Mouse (Mus musculus): Measurements from ENCODE around the gene Sowahb. TPM values are rescaled to one million over a fixed set of nuclear protein-coding genes. Genes with fewer than 3 reads are reported as not detected.
"Not testable (repeated sequence)": the region's sequence is repeated elsewhere in the genome, so short reads cannot be mapped to it uniquely, and the experiment has no call there.

The Sowahb gene
- total RNA-seq, 2 experiments from 2014 or later = 0.08 TPM; not detected in 1

GRCm38 (mm10) chr5:93043688-93044583 is 886 bp downstream of the Sowahb start:
- peak in 1 of 2 experiments; percentile 18 for DNase-seq
- intact Hi-C loops (cut with DNase I) = no loop called here

DNA sequence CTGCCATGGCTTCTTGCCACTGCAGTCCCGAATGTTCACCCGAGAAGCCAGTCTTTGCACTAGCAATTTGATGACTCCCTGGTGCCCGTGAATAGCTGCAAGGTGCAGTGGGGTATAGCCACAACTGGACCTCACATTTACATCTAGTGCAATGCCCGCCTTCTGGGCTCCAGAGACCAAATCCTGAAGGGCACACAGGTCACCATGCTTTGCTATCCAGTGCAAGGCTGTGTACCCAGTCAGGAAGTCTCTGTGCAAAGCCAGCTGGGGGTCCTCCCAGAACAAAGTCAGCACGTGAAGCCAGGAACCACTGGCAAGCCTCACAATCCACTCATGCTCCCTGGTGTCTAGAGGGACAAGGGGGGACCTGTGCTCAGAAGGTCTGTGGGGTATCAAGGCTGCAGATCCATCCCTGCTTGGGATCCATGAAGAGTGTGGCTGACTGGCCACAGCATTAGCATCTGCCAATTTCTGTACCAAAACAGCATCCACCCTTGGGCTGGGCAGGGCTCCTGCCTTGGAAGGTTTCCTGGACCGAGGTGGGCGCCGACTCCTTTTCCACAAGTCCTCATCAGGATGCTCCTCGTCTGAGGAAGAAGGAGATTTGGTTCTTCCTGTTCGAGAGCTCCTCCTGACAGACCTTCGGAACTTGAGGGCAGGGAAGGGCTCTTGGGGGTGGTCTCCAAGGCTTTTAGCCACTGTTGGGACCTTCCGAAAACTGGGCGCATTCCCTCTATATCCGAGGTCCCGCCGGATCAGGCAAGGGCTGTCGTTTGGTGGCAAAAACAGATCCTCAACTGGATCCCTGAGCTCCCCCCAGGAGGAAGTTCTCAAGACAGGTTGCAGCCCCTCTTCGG is 1.8 kb downstream of the Sowahb start:
- intact Hi-C loops (cut with DNase I) = no loop called here

GRCm38 (mm10) chr5:93042031-93042430 is 2.8 kb downstream of the Sowahb start:
- intact Hi-C loops (cut with DNase I) = no loop called here
- DNase-seq = no peak

More for the DNA sequence above, 1.8 kb downstream of the Sowahb start:
- no peak for DNase-seq

DNA sequence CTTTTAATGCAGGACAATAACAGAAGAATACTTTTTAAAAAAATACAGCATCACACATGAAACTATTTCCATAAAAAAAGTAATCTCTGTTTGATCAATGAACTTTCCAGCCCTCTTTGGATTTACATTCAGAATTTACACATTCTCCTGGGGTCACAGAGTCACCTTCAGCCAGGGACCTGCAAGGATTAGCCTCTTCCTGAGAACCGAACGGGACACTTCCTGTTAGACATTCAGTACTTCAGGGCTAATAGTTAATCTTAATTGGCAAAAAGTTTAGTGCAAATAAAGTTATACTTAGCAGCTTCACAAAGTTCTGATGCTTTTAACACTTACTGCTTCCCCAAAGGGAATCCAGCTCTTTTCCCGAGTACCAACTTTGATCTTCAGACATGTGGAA is 3.5 kb downstream of the Sowahb start:
- no peak for DNase-seq
- intact Hi-C loops (cut with DNase I) = no loop called here

DNA sequence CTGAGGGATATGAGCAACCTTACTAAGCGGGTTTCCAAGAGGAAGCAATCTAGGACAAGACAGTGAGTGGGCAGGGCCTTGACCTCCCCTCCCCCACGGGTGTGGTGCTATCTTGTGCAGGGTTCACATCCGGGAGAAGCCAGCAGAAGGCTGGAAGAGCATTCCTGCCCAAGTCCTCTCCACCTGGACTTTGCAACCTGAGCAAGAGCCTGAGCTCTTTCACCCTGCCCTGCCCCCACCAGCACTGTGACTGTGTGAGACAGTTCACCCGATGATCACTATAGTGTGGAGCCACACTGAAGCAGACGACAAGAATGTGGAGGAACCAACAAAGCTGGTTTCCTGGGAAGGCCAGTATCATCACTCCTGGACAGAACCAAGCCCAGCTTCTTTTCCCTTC is 4.7 kb downstream of the Sowahb start:
- no peak for DNase-seq
- intact Hi-C loops (cut with DNase I) = no loop called here

GRCm38 (mm10) chr5:93036254-93036653 is 8.6 kb downstream of the Sowahb start:
- DNase-seq = no peak
- intact Hi-C loops (cut with DNase I) = no loop called here

DNA sequence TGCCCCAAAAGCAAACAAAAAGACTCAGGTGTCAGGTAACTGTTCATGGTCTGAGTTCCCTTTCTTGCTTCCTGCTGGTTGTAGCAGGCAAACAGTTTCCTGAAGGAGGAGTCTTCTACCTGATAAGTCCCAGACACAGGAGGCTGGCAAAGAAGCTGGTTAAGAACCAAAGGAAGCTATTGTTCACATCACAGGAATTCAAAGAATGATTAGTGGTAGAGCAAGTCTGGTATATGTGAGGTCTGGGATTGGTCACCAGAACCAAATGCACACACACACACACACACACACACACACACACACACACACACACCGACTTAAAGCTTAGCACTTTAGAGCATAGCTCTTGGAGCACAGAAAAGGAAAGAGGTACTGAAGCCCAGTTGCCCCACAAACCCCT is 9.5 kb downstream of the Sowahb start:
- DNase-seq = no peak
- intact Hi-C loops (cut with DNase I) = no loop called here

DNA sequence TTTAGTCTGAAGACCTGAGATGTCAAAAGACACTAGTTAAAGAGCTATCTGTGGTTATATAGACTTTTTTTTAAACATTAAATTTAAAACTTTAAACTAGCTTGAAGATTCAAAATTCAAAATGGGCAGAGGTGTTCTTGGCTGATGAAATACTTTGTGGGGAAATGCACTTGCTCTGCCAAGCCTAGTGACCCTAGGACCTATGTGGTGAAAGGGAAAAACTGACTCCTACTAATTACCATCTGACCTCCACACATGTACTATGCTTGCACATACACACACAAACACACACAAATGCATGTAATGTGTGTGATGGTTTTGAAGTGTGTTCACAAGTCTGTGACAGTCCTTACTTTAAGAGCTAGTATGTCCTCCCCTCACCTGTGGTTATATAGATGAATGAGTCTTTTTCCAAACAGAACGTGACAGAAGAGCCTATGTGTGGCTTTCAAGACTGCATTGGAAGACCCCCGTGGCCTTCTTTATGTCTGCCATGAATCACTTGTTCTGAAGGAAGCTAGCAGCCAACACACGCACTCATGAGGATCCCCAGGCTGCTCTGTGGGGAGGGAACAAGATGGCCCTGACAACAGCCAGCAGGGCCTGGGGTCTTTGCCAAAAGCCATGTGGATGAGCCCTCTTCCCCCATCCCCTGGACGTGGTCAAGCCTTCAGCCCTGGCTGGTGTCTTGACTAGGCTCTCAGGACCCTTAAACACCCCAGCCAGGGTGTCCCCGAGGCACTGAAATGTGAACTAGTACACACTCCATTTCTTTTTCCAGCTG is 11.5 kb downstream of the Sowahb start:
- no peak for DNase-seq
- intact Hi-C loops (cut with DNase I) = no loop called here

- no peak for DNase-seq
- intact Hi-C loops (cut with DNase I) = no loop called here
Observed at GRCm38 (mm10) chr5:93032621-93033020, 12.2 kb downstream of the Sowahb start.

- intact Hi-C loops (cut with DNase I) = no loop called here
- DNase-seq = no peak
Observed at GRCm38 (mm10) chr5:93030869-93031268, 14.0 kb downstream of the Sowahb start.

- no peak for DNase-seq
- intact Hi-C loops (cut with DNase I) = no loop called here
Observed at GRCm38 (mm10) chr5:93030411-93030810, 14.4 kb downstream of the Sowahb start.

DNA sequence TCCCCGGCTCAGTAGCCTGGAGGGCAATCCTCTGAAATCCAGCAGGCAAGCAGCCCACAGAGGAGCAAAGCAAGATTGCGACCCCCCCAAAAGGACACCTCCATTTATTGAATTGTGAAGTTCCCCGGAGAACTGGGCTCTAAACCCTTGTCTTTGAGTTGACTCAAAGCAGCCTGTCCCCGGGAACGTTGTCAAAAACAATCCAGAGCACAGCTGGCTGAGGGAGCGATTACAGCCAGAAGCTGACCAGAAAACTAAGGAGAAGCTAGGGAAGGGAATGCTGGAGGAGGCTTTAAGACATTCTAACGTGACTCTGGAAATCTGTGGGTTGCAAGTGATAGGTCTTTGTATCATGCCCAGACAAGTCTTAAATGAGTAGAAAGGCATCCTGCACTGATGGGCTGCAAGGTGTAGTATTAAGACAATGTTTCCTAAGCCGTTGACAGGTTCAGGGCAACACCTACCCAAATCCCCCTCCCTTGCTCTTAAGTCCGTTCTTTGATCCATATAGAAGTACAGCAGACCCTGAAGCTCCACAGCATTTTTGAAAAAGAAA is 17.6 kb downstream of the Sowahb start:
- DNase-seq = peak in 1 of 2 experiments; percentile 42
- intact Hi-C loops (cut with DNase I) = no loop called here

DNA sequence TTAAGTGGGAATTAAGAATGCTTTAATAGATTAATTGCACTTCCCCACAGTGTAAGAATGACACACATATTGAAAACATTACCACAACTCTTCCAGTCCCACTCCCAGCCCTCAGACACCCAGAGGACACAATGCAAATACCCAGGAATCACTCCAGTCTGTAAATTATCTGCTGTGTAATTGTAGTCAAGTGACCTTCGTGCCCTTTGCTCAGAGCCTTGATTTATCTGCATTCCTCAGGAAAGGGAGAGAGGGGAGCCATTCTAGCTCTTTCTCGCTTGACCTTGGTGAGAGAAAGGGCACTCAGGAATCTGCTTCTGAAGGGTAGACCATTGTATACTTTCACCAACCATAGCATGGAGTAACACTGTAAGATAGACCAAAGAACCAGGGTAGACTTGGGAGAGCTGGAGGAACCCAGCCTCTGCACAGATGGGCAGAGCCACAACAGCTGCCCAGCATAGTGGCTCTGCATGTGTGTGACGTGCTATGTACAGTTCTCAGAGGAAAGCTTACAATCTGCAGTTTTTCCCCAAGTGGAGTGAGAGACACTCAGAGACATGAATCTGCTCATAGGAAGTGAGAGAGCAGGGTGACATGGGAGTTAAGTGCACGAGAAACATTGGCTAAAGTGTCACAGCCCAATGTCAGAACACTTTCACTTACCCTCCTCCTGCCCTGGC is 18.2 kb downstream of the Sowahb start:
- no peak for DNase-seq
- intact Hi-C loops (cut with DNase I) = no loop called here

GRCm38 (mm10) chr5:93024754-93025280 is 20.0 kb downstream of the Sowahb start:
- peak; percentile 65 to 67 for DNase-seq
- intact Hi-C loops (cut with DNase I) = no loop called here

GRCm38 (mm10) chr5:93022126-93022797 is 22.6 kb downstream of the Sowahb start:
- intact Hi-C loops (cut with DNase I) = no loop called here
- DNase-seq = no peak

DNA sequence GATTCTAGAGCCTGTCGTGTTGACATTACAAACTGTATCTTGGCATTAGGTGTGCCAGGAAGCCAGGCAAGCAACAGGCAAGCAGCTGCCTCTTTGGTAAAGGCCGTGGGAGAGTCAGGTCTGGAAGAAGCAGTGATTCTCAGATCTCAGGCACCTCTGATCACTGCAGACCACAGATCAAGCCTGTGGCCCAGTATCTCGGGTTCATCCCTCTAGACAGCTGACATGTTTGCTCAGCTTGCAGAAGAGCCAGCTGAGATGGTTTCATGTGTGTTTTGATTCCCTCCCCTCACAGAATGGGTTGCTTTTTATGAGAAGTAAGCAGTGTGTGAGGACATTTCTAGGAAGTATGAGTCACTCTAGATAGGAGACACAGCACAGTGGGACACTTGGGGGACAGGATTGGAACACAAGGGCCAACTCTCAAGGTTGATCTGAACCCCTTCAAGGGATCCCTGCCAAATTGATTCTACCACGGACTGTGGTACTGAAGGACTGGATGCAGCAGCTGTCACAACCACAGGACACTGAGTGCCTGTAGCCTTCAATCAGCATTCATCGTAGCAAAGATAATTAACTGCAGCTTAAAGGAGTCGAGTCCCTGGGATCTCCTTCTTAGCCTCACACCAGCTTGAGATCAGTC is 24.7 kb downstream of the Sowahb start:
- intact Hi-C loops (cut with DNase I) = no loop called here
- DNase-seq = no peak

GRCm38 (mm10) chr5:93019207-93019606 is 25.6 kb downstream of the Sowahb start:
- intact Hi-C loops (cut with DNase I) = loop anchor here (2.0 to 5.0 kb wide), 2 partner anchors 73 to 144 kb away; partner anchors contain the start of gene Sept11

DNA sequence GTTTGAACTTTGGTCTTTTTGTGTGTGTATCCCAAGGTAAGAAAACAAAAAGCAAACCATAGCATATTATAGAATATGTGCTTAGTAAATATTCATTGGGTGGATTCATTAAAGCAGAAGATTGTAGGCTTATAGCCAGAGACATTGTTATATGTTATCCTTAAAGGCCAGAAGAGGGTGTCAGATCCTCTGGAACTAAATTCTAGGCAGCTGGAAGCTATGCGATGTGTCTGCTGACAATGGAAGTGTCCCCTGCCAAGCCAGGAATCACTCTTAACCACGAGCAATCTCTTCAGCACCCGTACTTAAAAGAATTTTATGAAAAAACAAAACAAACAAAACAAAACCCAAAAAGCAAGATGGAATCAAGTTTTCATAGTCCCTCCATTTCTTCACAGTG is 27.1 kb downstream of the Sowahb start:
- no peak for DNase-seq
- intact Hi-C loops (cut with DNase I) = loop anchor here (2.0 to 5.0 kb wide), 2 partner anchors 75 to 145 kb away; partner anchors contain the start of gene Sept11

More at GRCm38 (mm10) chr5:93019207-93019606, 25.6 kb downstream of the Sowahb start:
- not testable (repeated sequence) for DNase-seq
